Mouse (Mus musculus): ENCODE data around the gene Abcc2. TPM values are rescaled to one million over a fixed set of nuclear protein-coding genes. Genes with fewer than 3 reads are reported as not detected.

Gene Abcc2
- total RNA-seq (2023), result under 1 TPM; 0.60 to 0.75 TPM

DNA sequence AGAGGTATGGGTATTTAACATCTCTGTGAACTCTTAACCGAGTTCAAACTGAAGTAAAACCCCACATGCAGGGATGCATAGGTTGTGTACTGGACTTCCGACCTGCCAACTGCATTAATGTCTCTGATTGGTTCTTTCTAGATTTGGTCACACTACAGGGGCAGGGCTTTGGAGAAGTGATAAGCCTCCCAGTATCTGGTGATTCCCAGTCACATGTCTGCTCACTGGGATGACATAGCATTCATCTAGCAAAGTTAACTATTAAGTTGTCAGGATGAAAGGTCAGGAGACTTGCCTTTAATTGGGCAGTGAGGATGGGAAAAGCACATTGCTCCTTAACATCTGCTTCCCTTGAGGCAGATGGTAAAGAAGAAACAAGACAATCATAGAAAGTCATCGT is at the start of gene Abcc2:
Abcc2 (plus strand) TSS at position 213 of the 400 bp plus-strand sequence.

DNA sequence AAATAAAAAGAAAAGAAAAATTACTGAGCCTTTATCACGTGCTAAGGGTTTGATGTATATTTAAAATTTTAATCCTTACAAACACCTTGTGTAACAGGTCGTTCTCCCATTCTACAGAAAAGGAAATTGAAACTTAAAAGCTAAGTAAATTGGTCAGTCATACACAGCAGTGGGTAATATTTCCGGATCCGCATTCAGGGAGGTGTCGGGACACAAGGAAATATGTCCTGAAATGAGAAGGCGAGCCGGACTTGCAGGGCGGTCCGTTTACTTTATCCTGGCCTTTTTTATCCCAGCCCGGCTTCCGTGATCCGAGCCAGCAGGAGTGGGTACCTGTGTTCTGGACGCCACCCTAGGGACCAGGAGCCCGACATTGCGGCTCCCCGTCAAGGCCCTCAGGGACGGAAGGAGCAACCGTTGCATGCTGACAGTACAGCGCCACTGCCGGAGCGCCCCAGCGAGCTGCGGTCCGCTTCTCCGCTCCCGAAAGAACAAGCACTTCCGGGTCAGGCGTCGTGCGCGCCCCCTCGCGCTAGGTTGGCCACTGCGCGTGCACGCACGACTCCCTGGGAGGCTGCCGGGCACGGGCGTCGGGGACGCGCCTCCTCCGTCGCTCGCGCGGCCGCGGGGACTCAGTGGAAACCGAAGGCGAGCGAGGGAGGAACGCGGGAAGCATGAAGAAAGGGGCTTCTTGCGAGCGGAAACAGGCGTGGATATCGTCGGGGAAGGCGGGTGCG is 29.3 kb upstream of the Abcc2 start, which contains the start of the genes Cutc and Cox15:
Cutc (plus strand) TSS at position 508 of the 737 bp plus-strand sequence.
Cox15 (minus strand) TSS at position 512 of the 737 bp plus-strand sequence.

Other genes starting within 250 kb of the Abcc2 start
- not detected for gene Nkx2-3, start 169.9 kb upstream of the Abcc2 start, total RNA-seq (2023)
- 10 to 100 TPM; 53.1 to 53.8 TPM for gene Slc25a28, start 107.3 kb upstream of the Abcc2 start, total RNA-seq (2023)
- 10 to 100 TPM; 24.0 to 29.5 TPM for gene Entpd7, start 92.5 kb upstream of the Abcc2 start, total RNA-seq (2023)
- gene Cutc, start 29.2 kb upstream of the Abcc2 start, total RNA-seq (2023), result 10 to 100 TPM in 1 of 2 experiments, 1 to 10 TPM in 1; 8.9 to 12.1 TPM
- gene Cox15, start 29.2 kb upstream of the Abcc2 start, total RNA-seq (2023), result 10 to 100 TPM in 1 of 2 experiments, 1 to 10 TPM in 1; 7.7 to 14.6 TPM
- gene Dnmbp, start 158.0 kb downstream of the Abcc2 start, total RNA-seq (2023), result 10 to 100 TPM; 18.9 to 20.0 TPM
- under 1 TPM in 1 of 2 experiments, not detected in 1; 0.18 TPM for gene Cpn1, start 204.4 kb downstream of the Abcc2 start, total RNA-seq (2023)
- not detected for gene Cyp2c23, start 247.0 kb downstream of the Abcc2 start, total RNA-seq (2023)